Mouse (Mus musculus) layer of hippocampus, postnatal 14 days (tissue): ENCODE data around the gene Cyp2t4. TPM values are rescaled to one million over a fixed set of nuclear protein-coding genes. Genes with fewer than 3 reads are reported as not detected.

Source experiments
- DNase-seq, 2 experiments: peaks; one replicate each; pipeline ENCODE4 v3.0.0; 2021 to 2022; ENCODE audit warnings: low spot score in 2 of 2, mixed read lengths in 1 of 2
- microRNA-seq, 2 experiments: library from miRNA; unstranded; fragments of <30 nt; microRNA quantifications; one replicate each; pipeline ENCODE4 v1.2.0; 2021
- total RNA-seq, 2 experiments: library from RNA; stranded (reverse); gene quantifications; 2 replicates each; pipeline ENCODE4 v1.2.3; 2021

Cyp2t4 gene
- total RNA-seq, 2 experiments from 2014 or later, result not detected

- no peak for DNase-seq
These were observed 27.6 kb downstream of the Cyp2t4 start, which contains the start of the genes Gm21983 and Mia for GRCm38 (mm10) chr7:27180837-27181695. Gm21983 (minus strand) TSS chr7:27181086. Mia (minus strand) TSS chr7:27181157.

GRCm38 (mm10) chr7:27182498-27182897 lies 29.0 kb downstream of the Cyp2t4 start:
- no peak for DNase-seq

- no peak for DNase-seq
These were observed 31.4 kb downstream of the Cyp2t4 start for GRCm38 (mm10) chr7:27184964-27185363.

GRCm38 (mm10) chr7:27185986-27186385 lies 32.5 kb downstream of the Cyp2t4 start:
- DNase-seq, result no peak

GRCm38 (mm10) chr7:27189271-27189931 lies 35.9 kb downstream of the Cyp2t4 start:
- DNase-seq, result no peak

GRCm38 (mm10) chr7:27192434-27192833 lies 38.9 kb downstream of the Cyp2t4 start:
- no peak for DNase-seq

- no peak for DNase-seq
These were observed 40.2 kb downstream of the Cyp2t4 start for GRCm38 (mm10) chr7:27193731-27194130.

- peak; percentile 95 to 99 for DNase-seq
These were observed 42.4 kb downstream of the Cyp2t4 start, which contains the start of the genes BC024978 and Snrpa for GRCm38 (mm10) chr7:27195681-27196611. BC024978 (plus strand) TSS chr7:27195781. Snrpa (minus strand) TSS chr7:27196271.

- DNase-seq, result no peak
These were observed 43.6 kb downstream of the Cyp2t4 start for GRCm38 (mm10) chr7:27197136-27197535.

GRCm38 (mm10) chr7:27197634-27198033 lies 44.1 kb downstream of the Cyp2t4 start:
- no peak for DNase-seq

- DNase-seq, result no peak
These were observed 44.8 kb downstream of the Cyp2t4 start for GRCm38 (mm10) chr7:27198355-27198754.

- DNase-seq, result no peak
These were observed 45.3 kb downstream of the Cyp2t4 start for GRCm38 (mm10) chr7:27198779-27199178.

GRCm38 (mm10) chr7:27203730-27204449 lies 50.4 kb downstream of the Cyp2t4 start:
- DNase-seq, result no peak

Small RNAs within 50 kb of the gene (microRNA-seq; reads per million reads assigned to microRNA genes)
- gene Mir1191 (0 to 0.85 reads per million in 2 experiments), gene Mir3101 (0.28 to 0.45 reads per million in 2 experiments)

Other genes starting within 250 kb of the Cyp2t4 start
- not detected for gene Cyp2a22, start 214.3 kb upstream of the Cyp2t4 start, total RNA-seq
- gene Cyp2a12, start 124.6 kb upstream of the Cyp2t4 start, total RNA-seq, result not detected
- gene Cyp2f2, start 33.8 kb upstream of the Cyp2t4 start, total RNA-seq, result not detected
- gene Egln2, start 13.1 kb downstream of the Cyp2t4 start, total RNA-seq, result 10 to 100 TPM; 88.1 to 90.7 TPM
- 10 to 100 TPM; 85.1 to 87.0 TPM for gene Rab4b, start 25.2 kb downstream of the Cyp2t4 start, total RNA-seq
- gene Gm21983, start 27.4 kb downstream of the Cyp2t4 start, total RNA-seq, result not detected
- 10 to 100 TPM in 1 of 2 experiments, 1 to 10 TPM in 1; 5.6 to 15.8 TPM for gene Mia, start 27.4 kb downstream of the Cyp2t4 start, total RNA-seq
- 10 to 100 TPM; 23.7 to 24.3 TPM for gene BC024978, start 42.1 kb downstream of the Cyp2t4 start, total RNA-seq
- gene Snrpa, start 42.6 kb downstream of the Cyp2t4 start, total RNA-seq, result 10 to 100 TPM; 83.8 to 84.1 TPM
- 1 to 10 TPM; 7.3 to 8.0 TPM for gene Itpkc, start 74.9 kb downstream of the Cyp2t4 start, total RNA-seq
- gene Coq8b, start 79.3 kb downstream of the Cyp2t4 start, total RNA-seq, result 10 to 100 TPM; 27.1 to 30.9 TPM
- 100 to 1,000 TPM; 144 to 148 TPM for gene Numbl, start 104.7 kb downstream of the Cyp2t4 start, total RNA-seq
- 10 to 100 TPM; 55.0 to 55.3 TPM for gene Ltbp4, start 184.0 kb downstream of the Cyp2t4 start, total RNA-seq
- 10 to 100 TPM; 24.7 to 26.2 TPM for gene Shkbp1, start 202.3 kb downstream of the Cyp2t4 start, total RNA-seq
- gene Gm20479, start 203.7 kb downstream of the Cyp2t4 start, total RNA-seq, result not detected